Mouse (Mus musculus) neural tube, embryonic 11.5 days (tissue): ENCODE results near the gene Rpl18a. TPM values are rescaled to one million over a fixed set of nuclear protein-coding genes. Genes with fewer than 3 reads are reported as not detected.

Experiments used
- ATAC-seq: fragments of 200-750 bp; cut with Nextera tagmentation; 2 replicates; pipeline ENCODE4 v1.8.0; 2017; ENCODE audit warnings: moderate number of reproducible peaks, mild to moderate bottlenecking, moderate TSS enrichment, moderate library complexity; ENCODE audit not compliant: insufficient read depth, low FRiP score, low TSS enrichment
- DNase-seq: peaks from one replicate; pipeline ENCODE4 v3.0.0-alpha.2; 2015; ENCODE audit warnings: low spot score
- H3K27ac ChIP-seq: fragments of 300-500 bp; sonication (generic); 2 replicates; pipeline ENCODE4 v1.5.1; 2014; ENCODE audit warnings: low read depth, mild to moderate bottlenecking, low read length
- H3K27me3 ChIP-seq: fragments of 300-500 bp; sonication (generic); 2 replicates; pipeline ENCODE4 v1.6.1; 2014; ENCODE audit warnings: mild to moderate bottlenecking, low read length, mixed read lengths; ENCODE audit not compliant: control insufficient read depth, insufficient read depth
- H3K36me3 ChIP-seq: fragments of 300-500 bp; sonication (generic); 2 replicates; pipeline ENCODE4 v1.6.1; 2014; ENCODE audit warnings: mild to moderate bottlenecking, low read length, moderate library complexity, mixed read lengths; ENCODE audit not compliant: control insufficient read depth, insufficient read depth
- H3K4me1 ChIP-seq: fragments of 300-500 bp; sonication (generic); 2 replicates; pipeline ENCODE4 v1.6.1; 2014; ENCODE audit warnings: low read length, mixed read lengths; ENCODE audit not compliant: control insufficient read depth, insufficient read depth
- H3K4me2 ChIP-seq: fragments of 300-500 bp; sonication (generic); 2 replicates; pipeline ENCODE4 v1.6.1; 2014; ENCODE audit warnings: low read depth, mild to moderate bottlenecking, moderate library complexity
- H3K4me3 ChIP-seq: fragments of 300-500 bp; sonication (generic); 2 replicates; pipeline ENCODE4 v1.5.1; 2014; ENCODE audit warnings: low read depth, low read length
- H3K9ac ChIP-seq: fragments of 300-500 bp; sonication (generic); 2 replicates; pipeline ENCODE4 v1.6.1; 2014; ENCODE audit warnings: mild to moderate bottlenecking, low read length
- H3K9me3 ChIP-seq: fragments of 300-500 bp; sonication (generic); 2 replicates; pipeline ENCODE4 v1.6.1; 2016; ENCODE audit warnings: low read length; ENCODE audit not compliant: control insufficient read depth
- WGBS: fragments of 180-500 bp; shearing (Covaris S2); extraction: QIAGEN DNeasy Blood & Tissue Kit; methylation state at CpG from one replicate; pipeline ENCODE4 v1.1.7; 2014; 5-methylcytosine and 5-hydroxymethylcytosine counted together
- polyA plus RNA-seq: library from polyadenylated mRNA; unstranded; fragments of >200 nt; fragmentation: Nextera tagmentation; extraction: Ambion mirVana; gene quantifications from 2 replicates; pipeline ENCODE4 v1.2.1, GENCODE M21; 2014

Gene Rpl18a
- polyA plus RNA-seq, 1 experiment from 2014 or later, result 3,152 TPM

DNA sequence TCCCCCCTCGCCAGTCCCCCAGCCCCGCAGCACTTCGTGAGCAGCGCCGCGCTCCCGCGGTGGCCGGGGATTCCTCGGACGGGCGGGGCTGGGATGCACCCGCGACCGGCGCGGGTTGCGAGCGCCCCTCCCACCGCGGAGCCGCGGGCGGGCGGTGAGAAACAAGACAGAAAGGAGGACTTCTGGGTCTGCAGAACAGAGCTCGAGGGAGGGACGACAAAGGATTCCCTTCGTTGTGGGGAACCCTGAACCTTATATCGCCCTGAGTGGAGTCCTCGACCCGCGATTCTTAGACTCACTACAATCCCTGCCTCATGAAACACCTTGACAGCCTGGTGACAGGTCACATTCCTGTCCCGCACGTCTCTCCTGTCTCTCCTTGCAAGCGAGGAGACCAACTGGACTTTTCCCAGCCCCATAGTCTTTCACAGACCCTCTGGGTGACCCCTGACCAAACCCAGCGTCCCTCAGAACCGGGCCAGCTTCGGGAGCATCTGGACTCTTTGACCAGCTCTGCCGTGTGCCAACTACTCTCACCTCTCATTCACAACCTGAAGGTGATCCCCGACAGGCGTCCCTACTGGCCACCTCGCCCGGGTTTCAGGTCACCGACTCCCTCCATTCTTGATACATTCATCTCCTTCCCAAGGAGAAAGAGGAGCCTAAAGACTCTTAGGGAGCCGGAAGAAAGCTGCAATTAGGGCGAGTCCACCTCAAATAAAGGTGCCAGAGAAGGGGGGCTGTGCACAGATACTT is 33.1 kb downstream of the Rpl18a start:
- Histone ChIP-seq H3K36me3 (peaks cover 5% of the 10 kb centered on the region; the same call in 1 of the 2 replicates), H3K4me1 (peaks cover 37% of the 10 kb centered on the region), H3K27ac (peak overlapping the region; percentile 83), H3K9me3 (no peaks in the 10 kb centered on the region), H3K9ac (peak overlapping the region; percentile 58), H3K4me2 (peak overlapping the region; percentile 96), H3K27me3 (peaks cover 17% of the 10 kb centered on the region), H3K4me3 (peak overlapping the region; percentile 56)
- ATAC-seq (no peak), DNase-seq (peak; percentile 73)
- WGBS, result under 1% methylated on average over 46 of the region's 46 CpGs

DNA sequence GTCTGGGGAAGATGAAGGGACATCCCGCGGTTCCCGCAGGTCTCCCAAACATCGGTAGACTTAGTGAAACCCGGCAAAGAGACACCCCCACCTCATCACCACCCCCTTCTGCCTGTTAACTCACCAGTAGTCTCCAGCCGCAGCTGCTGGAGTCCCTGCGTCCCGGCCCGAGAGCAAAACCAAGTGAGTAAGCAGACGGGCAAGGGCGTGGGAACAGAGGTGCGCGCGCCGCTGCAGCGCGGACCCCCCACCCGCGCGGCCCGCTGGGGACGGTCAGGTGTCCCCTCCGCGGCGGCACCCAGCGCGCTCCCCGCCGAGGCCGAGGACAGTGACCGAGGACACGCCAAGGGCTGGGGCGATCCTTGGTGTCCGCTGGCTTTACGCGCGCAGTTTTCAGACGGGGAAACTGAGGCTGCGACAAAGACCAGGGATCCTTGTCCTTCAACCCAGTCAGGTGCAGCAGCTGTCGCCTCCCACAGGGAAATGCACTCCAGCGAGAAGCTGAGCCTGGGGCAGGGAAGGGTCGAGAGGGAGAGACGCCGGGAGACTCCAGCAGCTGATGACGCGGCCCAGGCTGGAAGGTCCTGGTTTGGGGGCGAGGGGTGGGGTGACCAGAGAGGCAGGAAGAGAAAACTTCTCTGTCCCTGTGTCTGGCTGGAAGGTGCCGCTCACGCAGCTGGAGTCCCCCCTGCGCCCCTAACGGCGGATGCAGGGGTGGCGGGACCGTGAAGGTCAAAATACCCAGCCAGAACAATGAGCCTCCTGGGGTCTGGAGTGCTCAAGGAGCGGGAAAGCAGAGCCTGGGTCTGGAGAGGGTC is 34.2 kb downstream of the Rpl18a start, which contains the start of gene Kcnn1:
TSS of gene Kcnn1 (minus strand) at position 435 of the 818 bp plus-strand sequence.
- Histone ChIP-seq H3K36me3 (peaks cover 4% of the 10 kb centered on the region; the same call in 1 of the 2 replicates), H3K27me3 (peaks cover 17% of the 10 kb centered on the region), H3K9ac (peak within 1 kb of the TSS; percentile 58), H3K4me2 (peak within 1 kb of the TSS; percentile 96), H3K9me3 (no peaks in the 10 kb centered on the region), H3K4me3 (peak within 1 kb of the TSS; percentile 56), H3K4me1 (peaks cover 33% of the 10 kb centered on the region), H3K27ac (peak within 1 kb of the TSS; percentile 83)
- no peak; the same call in 1 of the 2 replicates for ATAC-seq
- WGBS, result under 1% methylated on average over 55 of the region's 55 CpGs
- peak; percentile 69 for DNase-seq

DNA sequence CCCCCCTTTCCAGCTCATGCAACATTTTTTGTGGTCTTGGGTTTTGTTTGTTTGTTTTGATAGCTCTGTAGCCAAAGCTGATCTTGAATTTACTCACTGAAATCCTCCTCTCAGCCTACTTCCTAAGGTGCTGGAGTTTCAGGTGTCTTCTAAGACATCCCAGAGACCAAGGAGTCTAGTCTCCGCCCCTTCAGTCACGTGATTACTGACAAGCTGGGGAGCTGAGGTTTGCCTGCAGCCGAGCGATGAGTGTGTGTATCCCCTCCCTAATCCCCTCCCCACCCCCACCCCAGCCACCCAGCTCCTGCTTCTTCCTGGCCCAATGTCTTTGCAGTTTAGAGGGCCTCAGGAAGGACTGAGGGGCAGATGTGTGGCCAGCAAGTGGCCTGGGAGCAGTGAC is 39.7 kb downstream of the Rpl18a start:
- Histone ChIP-seq H3K4me3 (no peak overlapping the region), H3K36me3 (no peaks in the 10 kb centered on the region), H3K4me2 (no peak overlapping the region), H3K9me3 (no peaks in the 10 kb centered on the region), H3K4me1 (peaks cover 18% of the 10 kb centered on the region), H3K27me3 (peaks cover 13% of the 10 kb centered on the region), H3K9ac (0 out of 2 replicates have a peak overlapping the region, but pooled peaks have one; percentile 2), H3K27ac (no peak overlapping the region; the same call in 1 of the 2 replicates)
- WGBS, result 16% methylated on average over 4 of the region's 4 CpGs
- ATAC-seq (no peak), DNase-seq (no peak)

GRCm38 (mm10) chr8:70856541-70857197 is 40.5 kb downstream of the Rpl18a start:
- 8% methylated on average over 33 of the region's 33 CpGs for WGBS
- Histone ChIP-seq H3K36me3 (no peaks in the 10 kb centered on the region), H3K27ac (no peak overlapping the region), H3K4me3 (peak overlapping the region; percentile 34), H3K4me2 (peak overlapping the region; percentile 83), H3K4me1 (peaks cover 13% of the 10 kb centered on the region; the same call in 1 of the 2 replicates), H3K9me3 (no peaks in the 10 kb centered on the region), H3K9ac (peak overlapping the region; percentile 43), H3K27me3 (peaks cover 4% of the 10 kb centered on the region; the same call in 1 of the 2 replicates)
- ATAC-seq, result peak; percentile 82
- peak; percentile 79 for DNase-seq

- DNase-seq (no peak), ATAC-seq (no peak)
- Histone ChIP-seq H3K4me3 (no peak overlapping the region), H3K36me3 (no peaks in the 10 kb centered on the region), H3K27ac (no peak overlapping the region), H3K4me1 (peaks cover 13% of the 10 kb centered on the region; the same call in 1 of the 2 replicates), H3K9me3 (no peaks in the 10 kb centered on the region), H3K4me2 (no peak overlapping the region), H3K9ac (no peak overlapping the region), H3K27me3 (no peaks in the 10 kb centered on the region)
- WGBS, result 72% methylated on average over 5 of the region's 5 CpGs
These were observed 41.2 kb downstream of the Rpl18a start for GRCm38 (mm10) chr8:70856028-70856427.

DNA sequence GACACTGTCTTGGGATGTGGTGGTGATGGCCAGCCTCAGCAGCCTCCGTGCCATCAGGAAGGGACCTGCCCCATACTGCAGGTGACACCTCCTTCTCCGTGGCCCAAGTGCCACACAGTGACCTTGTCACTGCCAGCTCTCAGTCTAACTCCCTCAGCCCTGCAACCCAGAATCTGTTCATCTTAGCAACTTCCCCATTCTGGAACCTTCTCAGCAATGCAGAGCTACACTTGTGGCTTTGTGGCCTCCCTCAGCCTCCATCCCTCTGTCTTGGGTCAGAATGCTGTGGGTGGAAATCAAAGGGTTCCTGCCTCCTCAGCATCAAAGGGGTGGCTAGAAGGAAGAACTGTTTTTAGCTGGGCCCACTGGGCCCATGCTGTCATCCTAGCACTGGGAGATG is 43.3 kb downstream of the Rpl18a start:
- Histone ChIP-seq H3K4me3 (no peak overlapping the region), H3K9ac (no peak overlapping the region), H3K27ac (no peak overlapping the region), H3K4me1 (peaks cover 13% of the 10 kb centered on the region; the same call in 1 of the 2 replicates), H3K36me3 (no peaks in the 10 kb centered on the region), H3K27me3 (no peaks in the 10 kb centered on the region), H3K4me2 (no peak overlapping the region), H3K9me3 (no peaks in the 10 kb centered on the region)
- ATAC-seq, result no peak
- 78% methylated on average over 2 of the region's 2 CpGs for WGBS
- no peak for DNase-seq

- Histone ChIP-seq H3K9ac (no peak overlapping the region), H3K27ac (no peak overlapping the region), H3K9me3 (no peaks in the 10 kb centered on the region), H3K4me3 (no peak overlapping the region), H3K27me3 (no peaks in the 10 kb centered on the region), H3K4me2 (no peak overlapping the region), H3K36me3 (no peaks in the 10 kb centered on the region), H3K4me1 (peaks cover 6% of the 10 kb centered on the region; the same call in 1 of the 2 replicates)
- DNase-seq, result no peak
- WGBS, result 91% methylated on average over 41 of the region's 41 CpGs
- ATAC-seq, result no peak
These were observed 44.5 kb downstream of the Rpl18a start for GRCm38 (mm10) chr8:70852595-70853231.

GRCm38 (mm10) chr8:70851837-70852236 is 45.4 kb downstream of the Rpl18a start:
- WGBS, result 48% methylated on average over 6 of the region's 6 CpGs
- H3K27me3 ChIP-seq, result no peaks in the 10 kb centered on the region

More at GRCm38 (mm10) chr8:70851837-70852236, 45.4 kb downstream of the Rpl18a start:
- H3K27ac ChIP-seq, result no peak overlapping the region
- peaks cover 5% of the 10 kb centered on the region; the same call in 1 of the 2 replicates for H3K4me1 ChIP-seq
- DNase-seq (no peak), ATAC-seq (no peak)
- no peak overlapping the region for H3K9ac ChIP-seq
- no peaks in the 10 kb centered on the region for H3K9me3 ChIP-seq
- H3K4me3 ChIP-seq, result no peak overlapping the region
- no peak overlapping the region for H3K4me2 ChIP-seq
- no peaks in the 10 kb centered on the region for H3K36me3 ChIP-seq
